Mouse (Mus musculus): ENCODE data around the gene Col19a1. TPM values are rescaled to one million over a fixed set of nuclear protein-coding genes. Genes with fewer than 3 reads are reported as not detected.

Gene Col19a1
- total RNA-seq, 4 experiments from 2014 or later: 0.87 to 1.8 (median 1.2) TPM

DNA sequence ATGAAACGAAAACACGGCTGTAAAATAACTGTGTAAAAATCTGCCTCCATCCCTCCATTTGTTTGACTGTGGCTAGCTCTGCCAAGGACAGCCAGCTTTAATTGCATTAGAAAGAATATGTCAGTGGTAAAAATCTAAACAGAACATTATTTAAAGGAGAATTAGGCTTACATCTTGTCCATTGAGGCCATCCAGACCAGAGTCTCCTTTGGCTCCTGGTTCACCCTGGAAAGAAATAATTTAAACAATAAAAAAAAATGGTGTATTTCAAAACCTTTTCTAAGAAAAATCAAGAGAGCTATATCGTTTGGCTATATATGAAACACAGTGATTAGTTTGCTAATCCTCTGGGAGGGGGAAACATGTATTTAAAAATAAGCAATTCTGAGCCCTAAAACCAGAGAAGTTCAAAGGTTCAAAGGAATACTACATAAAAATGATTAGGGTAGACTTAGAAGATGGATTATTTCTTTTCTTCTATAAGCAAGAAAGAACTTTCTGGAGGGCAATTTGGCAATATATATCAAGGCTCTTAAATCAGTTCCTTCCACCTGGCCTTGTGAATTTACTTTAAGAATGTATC, 125.9 kb downstream of the Col19a1 start:
- no peak for DNase-seq (ENCODE audit: low spot score in 2 of 2)

DNA sequence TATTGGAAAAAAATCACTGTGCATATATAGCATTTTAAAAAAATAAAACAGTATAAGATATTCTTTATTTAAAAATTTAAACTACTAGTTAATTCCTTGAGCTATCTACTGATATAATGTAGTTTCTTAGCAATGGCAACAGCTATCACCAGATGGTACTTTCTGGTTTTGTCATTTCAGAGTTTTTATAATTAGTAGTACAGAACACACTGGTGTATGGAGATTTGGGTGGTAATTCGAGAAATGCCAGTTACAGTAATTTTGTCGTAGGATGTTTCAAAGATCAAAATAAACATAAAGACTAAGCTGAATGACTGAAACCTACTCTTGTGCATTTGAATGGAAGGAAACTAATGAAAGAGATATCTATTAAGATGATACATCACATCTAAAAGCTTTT, 129.3 kb downstream of the Col19a1 start:
- no peak for DNase-seq (ENCODE audit: low spot score in 2 of 2)

DNA sequence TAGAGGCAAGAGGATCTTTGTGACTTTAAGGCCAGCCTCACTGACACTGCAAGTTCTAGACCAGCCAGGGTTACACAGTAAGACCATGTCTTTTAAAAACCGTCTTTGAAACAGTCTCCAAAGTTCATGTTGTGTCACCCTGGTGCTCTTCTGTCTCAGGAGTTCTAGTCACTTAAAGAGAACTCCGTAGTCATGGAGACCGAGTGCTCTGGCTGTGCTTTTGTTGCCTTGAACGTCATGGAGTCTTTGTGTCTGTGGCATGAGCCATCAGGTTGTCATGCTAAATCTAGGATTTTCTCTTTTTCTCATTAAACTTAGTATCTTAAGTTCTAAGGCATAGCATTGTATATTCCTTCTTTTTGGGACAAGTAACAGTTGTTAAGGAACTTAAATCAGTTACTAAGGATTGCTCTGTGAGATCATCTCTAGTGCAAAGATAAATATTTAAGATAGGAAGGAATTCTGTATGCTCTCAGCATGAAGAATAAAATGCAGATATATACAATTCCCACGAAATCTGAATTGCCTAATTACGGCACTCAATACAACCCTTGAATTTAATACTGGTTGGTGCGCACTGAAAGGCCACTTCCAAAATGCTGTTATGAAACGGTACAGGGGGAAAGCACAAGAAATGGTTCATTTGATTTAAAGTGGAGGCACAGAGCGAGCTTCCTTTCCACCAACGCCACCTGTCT, 134.6 kb downstream of the Col19a1 start:
- DNase-seq (ENCODE audit: low spot score in 2 of 2): no peak

DNA sequence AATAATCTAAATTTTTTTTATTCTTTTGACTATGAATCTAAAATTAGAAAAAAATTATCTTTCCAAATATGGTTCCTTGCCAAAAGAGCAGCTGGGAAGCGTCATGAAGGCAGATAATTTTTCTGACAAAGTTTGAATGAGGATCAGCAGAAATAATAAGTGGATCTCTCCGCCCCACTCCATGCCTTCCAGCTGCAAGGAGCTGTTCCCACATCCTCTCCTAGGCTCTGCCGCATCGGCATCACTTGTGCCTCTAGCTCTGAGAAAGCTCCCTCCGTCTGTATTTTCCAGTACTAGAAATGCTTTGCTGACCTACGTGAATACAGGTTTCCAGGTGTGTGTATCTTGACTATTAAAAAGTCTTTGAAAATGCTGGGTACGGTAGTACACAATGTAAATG, 135.1 kb downstream of the Col19a1 start:
- DNase-seq (ENCODE audit: low spot score in 2 of 2): no peak

DNA sequence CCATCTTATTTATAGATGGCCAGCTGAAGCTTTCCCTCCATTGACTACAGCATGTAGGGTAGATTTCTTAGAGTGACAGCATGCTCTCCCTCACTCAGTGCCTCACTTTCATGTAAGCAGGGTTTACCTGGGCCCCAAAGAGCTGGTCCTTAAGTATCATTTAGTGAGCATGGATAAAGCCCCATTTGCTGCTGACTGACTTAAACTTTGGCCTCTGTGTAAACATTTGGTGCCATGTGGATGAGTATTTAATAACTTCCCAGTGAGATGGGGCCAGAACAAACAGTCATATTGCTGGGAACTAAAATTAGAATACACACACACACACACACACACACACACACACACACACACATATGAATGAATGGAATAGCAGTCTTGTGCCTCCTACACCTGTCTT, 149.8 kb downstream of the Col19a1 start:
- no peak for DNase-seq (ENCODE audit: low spot score in 2 of 2)

DNA sequence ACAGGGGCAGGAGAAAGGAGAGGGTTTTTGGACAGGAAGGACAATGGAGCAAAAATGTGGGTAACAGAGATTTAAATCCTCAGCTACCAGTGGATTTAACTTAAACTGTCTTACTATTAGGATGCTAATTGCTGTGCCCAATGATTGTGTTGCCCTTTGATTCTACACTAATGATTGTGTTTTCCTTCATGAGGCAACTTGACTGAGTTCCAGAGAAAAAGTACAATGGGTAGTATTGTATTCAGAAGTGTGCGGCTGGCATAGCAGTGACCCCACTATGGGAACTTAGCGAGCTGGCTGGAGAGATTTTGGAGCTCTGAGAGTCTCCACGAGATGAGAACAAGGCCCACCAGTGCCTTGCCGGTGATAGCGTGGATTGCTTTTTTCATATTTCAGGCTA, 159.0 kb downstream of the Col19a1 start:
- DNase-seq (ENCODE audit: low spot score in 2 of 2): no peak

DNA sequence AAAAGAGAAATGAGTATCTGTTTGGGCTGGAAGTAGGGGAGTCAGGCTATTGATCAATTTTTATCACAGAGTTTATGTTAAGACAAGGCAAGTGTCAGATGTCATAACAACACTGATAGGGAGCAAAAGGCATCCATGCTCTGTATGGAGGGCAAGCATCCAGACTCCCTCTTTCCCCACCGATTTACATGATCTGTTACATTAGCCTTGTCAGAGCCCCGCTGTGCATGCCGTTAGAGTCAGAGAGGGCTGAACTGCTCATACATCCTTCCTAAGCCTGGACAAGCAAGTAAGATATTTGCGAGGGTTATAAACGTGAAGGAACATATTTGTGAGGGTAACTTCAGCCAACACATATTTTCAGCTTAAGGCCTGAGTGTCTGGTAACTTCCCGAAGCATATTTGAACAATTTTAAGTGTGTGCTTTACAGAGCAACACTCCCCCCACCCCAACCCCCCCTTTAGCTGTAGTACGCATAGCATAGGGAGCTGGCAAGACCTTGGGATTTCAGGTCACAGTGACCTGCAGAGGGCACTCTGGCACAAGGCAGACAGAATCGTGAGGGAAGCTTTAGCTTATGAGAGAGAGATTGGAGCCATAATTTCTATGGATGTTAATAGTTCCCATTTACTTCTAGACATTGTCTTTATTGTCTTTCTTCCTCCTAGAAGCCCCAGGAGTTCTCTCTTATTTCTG, 209.0 kb downstream of the Col19a1 start:
- DNase-seq (ENCODE audit: low spot score in 2 of 2): no peak

DNA sequence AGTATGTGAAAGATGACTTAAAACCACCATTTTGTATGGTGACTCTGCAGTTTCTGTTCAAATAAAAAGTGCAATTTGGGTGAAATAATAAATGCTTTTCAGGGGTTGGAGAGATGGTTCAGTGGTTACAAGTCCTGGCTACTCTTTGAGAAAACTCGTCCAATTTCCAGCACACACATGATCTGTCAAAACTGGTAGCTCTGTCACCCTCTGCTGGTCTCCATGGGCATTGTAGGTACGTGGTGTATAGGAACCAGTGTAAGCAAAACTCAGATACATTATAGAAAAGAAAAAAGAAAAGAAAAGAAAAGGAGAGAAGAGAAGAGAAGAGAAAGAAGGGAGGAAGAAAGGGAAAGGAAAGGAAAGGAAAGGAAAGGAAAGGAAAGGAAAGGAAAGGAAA, 212.4 kb downstream of the Col19a1 start:
- DNase-seq (ENCODE audit: low spot score in 2 of 2): no peak

DNA sequence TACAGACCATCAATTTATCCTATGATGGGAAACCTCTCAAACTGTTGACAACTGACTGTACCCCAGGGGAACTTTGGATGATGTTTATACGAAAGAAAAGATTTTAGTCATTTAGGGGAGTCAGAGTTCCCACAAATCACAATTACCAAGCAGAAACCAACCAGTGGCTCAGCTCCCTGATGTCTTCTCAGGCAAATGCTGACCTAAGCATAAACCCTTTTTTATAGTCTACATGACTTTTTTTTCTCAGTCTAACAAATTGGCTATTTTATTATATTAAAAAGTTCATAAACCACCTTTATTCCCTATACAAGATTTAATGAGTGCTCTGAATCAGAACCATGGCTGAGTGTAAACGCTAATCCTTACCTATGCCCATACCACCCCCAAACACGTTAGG, 213.6 kb downstream of the Col19a1 start:
- DNase-seq (ENCODE audit: low spot score in 2 of 2): no peak

DNA sequence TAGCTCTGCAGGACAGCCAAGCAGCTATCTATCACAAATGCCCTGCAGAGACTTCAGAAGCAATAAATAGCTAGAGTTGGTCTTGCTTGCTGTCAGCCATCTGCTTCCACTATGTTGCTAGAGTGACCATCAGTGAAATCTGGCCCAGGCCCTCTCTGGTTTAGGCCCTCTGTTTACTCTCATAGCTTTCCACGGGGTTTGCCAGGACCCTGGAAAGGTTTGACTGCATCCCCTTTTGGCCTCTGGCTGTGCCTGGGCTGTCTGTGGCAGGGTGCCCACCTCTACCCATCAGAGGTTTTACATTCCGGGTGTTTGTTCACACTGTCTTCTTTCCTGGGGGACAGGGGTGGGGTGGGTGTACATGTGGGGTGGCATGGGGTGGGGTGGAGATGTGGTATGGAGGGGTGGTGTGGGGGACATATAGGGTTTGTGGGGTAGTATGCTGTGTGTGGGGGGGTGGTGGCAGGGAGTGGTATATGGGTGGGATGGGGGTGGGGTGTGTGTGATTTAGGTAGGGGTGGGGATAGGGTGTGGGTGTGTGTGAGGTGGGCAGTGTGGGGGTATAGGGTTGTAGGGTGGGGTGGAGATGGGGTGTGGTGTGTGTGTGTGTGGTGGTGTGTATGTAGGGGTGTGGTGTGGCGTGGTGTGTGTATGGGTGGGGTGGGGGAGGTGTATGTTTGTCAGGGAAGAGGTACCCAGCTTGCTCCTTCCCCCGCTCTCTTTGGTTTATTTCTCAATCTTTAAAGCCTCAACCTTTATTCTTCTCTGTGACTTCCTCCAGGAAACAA, 214.6 kb downstream of the Col19a1 start:
- no peak for DNase-seq (ENCODE audit: low spot score in 2 of 2)

DNA sequence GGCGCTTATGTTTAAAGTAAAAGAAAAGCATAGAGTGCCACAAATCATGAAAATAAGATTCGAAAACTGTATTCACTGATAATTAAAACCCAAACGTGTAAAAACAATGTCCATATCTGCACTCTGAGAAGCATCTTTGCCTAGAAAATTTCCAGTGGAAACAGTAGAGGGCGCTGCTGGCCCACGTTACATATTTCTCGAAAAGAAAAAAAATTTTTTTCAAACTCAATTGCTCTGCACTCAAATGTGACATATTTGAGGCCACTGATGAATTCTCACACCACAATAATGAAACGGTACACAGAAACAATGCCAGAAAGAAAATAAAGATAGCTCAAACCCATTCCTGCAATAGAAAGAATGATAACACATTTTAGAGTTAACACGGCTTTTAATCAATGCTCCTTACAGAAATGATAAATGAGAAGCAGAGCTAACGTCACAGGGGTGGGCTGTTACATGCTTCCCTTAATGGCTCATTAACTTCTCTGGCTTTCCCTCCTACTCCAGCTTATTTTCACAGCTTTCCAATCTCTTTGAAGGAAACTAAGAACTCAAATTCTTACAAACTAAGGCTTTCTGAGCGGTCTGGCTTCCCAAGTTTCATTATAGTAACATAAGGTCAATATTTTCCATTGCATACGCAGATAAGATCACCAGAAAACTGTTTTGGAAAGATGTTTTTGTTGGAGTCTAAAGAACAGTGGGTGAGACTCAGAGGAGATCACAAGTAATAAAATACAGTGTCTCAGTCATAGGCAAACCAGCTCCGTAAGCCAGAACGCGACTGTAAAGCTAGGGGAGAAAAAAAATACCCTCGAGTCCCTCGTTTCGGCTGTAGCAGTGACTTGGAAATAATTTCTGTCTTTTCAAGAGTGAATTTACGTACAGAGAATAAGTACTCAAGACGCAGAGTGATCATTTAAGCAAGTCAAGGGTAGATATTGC, 219.4 kb downstream of the Col19a1 start:
- DNase-seq (ENCODE audit: low spot score in 2 of 2): no peak

DNA sequence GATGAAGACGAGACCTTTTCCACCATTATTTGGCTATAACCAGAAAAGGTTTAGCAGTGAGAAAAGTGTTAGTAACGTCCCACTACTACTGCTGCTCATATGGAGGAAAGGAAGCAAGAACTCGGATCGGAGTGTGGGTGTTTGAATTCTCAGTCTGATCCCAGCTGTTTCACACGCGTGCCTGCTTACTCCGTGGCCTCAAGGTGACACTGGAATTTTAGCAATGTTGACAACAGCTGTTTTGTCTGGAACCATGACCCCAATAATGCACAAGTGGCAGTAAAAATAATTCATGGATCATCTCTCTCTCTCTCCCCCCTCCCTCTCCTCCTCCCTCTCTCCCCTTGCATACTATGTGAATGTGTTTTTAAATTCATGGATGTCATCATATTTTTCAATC, 222.5 kb downstream of the Col19a1 start:
- DNase-seq (ENCODE audit: low spot score in 2 of 2): no peak

DNA sequence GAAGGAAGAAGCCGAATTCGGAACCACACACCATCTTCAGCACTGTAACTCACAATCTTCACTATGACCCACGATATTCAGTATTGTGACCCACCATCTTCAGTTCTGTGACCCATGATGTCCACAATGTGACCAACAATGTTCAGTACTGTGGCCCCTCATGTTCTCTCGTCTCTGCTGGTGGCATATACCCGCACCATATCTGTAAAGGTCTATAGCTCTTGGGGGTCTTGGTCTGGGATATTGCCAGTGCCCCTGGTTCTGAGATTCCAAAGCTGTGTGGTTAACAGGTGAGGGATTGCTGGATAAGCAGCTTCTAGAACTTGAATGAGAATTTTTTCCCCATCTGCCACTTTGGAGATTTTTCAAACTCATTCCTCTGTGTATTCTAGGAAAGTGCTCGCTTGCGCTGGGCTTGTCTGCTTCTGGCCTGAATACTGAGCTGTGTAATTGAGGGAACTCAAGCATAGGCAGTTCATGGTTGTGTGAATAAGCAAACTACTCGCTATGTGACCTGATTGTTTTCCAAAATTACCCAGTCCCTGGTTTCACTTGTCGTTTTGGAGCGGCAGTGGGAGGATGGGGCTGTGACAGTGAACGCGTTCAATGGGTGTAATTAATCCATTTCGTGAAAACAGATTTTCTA, 225.2 kb downstream of the Col19a1 start:
- no peak for DNase-seq (ENCODE audit: low spot score in 2 of 2)

DNA sequence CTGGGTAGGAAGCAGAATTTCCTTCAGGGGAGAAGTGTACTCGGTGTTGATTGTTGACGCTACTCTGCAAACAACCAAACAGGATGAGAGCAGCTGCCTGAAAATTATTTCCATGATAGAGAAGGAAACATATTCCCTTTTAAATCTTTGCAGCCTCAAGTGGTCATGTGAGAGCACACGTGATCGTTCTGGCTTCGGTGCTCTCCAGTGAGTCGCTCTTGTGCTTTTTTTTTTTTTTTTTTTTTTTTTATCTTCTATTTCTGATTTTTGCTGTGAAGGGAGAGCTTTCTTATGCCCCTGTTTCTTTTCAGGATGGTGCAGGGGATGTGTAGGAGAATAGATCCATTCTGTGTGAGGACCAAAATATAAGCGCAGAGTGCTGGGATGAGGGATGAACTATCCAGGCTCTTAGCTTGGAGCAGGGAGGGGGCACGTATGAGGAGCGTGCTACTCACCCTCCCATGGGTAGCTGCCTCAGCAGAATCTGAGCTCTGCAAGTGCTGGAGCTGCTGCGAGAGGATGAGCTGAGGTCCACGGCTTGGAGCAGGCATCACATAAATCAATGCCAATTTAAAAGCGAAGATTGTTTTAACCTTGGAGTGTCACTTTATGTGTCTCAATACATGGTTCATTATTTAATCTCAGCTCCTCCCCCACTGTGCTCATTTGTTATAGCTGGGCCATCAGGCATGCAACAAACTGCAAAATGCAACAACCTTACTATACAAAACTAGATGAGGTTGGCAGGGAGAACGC, 237.6 kb downstream of the Col19a1 start:
- no peak for DNase-seq (ENCODE audit: low spot score in 2 of 2)

DNA sequence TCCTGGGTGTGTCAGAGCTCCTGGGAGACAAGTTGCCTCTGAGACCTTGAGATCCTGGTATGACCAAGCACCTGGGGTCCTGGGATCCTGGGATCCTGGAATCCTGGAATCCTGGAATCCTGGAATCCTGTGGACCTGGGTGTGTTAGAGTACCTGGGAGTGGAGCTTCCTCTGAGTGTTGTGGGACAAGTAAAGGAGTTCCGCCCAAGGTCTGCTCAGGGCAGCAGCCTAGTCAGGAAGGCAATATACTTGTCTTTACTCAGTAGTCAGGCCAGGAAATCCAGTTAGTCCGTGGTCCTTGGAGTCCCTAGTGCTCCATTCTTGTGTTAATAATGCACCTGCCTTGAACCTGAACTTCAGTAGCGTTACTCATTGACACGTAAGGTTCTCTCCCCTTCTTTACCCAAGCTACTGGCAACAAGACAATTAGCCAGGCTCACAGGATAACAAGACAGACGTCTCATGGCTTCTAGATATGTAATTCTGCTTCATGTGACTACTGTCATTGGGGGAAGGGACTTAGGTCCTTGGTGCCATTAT, 239.6 kb downstream of the Col19a1 start:
- no peak for DNase-seq (ENCODE audit: low spot score in 2 of 2)

DNA sequence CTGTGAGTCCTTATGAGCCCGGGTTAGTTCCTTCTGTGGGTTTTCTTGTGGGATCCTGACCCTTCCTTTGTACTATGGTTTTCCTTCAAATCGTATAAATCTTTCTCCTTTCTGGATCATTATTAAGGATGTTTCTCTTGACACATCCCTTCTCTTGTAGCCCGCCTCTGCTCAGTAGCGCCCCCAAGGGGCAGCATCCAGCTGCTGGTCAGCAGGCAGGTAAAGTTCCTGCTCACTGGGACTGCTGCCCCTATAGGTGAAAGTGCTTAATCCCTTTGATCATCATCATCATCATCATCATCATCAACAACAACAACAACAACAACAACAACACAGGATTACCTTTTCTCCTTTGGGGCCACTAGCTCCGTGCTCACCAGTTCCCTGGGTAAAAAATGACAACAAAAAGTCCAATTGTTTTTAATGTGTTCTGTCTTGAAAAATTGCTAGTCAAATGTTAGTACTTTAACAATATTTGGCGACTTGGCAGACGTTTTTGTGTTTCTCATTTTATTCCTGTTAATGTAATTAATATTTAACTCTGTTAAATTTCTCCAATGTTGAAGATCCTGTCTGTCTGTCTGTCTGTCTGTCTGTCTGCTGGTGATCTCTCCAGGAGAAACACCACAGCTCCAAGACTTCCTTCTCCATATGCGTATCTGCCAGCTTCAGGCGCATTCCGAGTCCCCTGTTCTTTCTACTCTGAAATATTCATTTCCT, 249.6 kb downstream of the Col19a1 start:
- DNase-seq (ENCODE audit: low spot score in 2 of 2): no peak

DNA sequence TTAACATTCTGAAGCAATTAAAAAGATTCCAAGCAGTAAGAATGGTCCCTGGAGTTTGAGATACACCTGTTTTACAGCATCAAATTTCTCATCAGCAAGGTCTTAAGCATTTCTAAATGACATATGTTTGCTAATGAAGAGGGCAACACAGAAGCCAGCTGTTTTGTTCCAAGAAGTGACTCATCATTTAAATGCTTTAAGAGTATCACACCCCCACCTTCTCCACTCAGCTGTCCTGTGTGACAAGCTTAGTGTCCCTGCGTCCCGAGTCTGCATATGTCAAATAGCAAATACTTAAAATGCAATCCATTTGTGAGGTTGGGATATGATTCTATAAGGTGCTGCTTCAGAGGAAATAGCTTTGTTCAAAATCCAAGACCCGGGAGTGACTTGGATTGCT, 251.2 kb downstream of the Col19a1 start:
- no peak for DNase-seq (ENCODE audit: low spot score in 2 of 2)

DNA sequence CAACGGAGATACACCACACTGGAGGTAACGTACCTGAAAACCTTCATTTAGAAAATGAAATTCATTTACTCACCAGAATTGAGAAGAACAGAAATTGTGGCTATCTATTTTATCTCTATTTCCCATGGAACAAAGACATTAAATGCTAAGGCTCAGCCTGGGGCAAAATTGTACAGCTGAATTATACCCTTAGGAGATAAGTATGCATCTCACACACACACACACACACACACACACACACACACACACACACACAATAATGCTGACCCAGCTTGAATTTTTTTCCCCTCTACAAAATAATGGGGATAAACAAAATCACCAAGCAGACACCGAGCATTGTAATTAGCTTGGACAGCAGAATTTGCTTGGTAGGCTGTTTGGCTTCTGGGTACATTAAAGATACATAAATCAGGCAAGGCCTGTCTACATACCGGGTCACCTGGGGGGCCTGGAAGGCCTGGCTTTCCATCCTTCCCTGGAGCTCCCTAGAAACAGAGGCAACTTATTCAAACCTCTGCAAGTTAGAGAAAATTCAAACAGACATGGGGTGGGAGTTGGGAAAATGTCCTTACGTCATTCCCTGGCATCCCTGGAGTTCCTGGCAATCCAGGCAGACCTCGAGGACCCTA, 270.2 kb downstream of the Col19a1 start:
- DNase-seq (ENCODE audit: low spot score in 2 of 2): no peak

Data from gastrocnemius, adult 8-10 months (tissue).